Mouse (Mus musculus): ENCODE measurements around the gene Cln6. TPM values are rescaled to one million over a fixed set of nuclear protein-coding genes. Genes with fewer than 3 reads are reported as not detected.

Cln6 gene
- total RNA-seq, 2 experiments from 2014 or later = 9.2 to 10.3 TPM

DNA sequence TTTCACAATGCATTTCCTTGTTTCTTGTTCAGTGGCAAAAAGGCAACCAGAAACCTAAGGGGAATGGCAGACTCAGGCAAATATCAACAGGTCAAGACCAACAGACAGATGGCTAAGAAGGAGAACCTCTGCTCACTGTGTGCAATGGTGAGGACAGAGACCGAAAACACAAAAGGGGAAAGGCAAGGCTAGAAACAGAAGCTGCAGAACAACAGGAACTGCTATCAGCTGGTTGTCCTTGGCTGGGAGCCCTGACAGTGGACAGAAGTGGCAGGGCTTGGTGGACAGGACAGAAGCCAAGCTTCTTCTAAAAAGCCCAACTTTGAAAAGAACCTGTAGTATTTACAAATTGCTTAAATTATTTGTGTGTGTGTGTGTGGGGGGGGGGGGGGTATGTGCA is 55.9 kb downstream of the Cln6 start:
- no peak for DNase-seq

Other genes starting within 250 kb of the Cln6 start
- gene Itga11, start 161.0 kb upstream of the Cln6 start, total RNA-seq (2021) = 1 to 10 TPM; 3.8 to 3.9 TPM
- gene Fem1b, start 26.9 kb upstream of the Cln6 start, total RNA-seq (2021) = 100 to 1,000 TPM in 1 of 2 experiments, 10 to 100 TPM in 1; 98.4 to 102 TPM
- 1 to 10 TPM; 1.1 to 2.5 TPM for gene Calml4, start 19.3 kb downstream of the Cln6 start, total RNA-seq (2021)
- 10 to 100 TPM; 63.6 to 70.2 TPM for gene Pias1, start 149.1 kb downstream of the Cln6 start, total RNA-seq (2021)